Mouse (Mus musculus): ENCODE results near the gene Gm7356. TPM values are rescaled to one million over a fixed set of nuclear protein-coding genes. Genes with fewer than 3 reads are reported as not detected.

Gene Gm7356
- polyA plus RNA-seq (2014; fragmentation: Illumina TruSeq; extraction: RNeasy Lipid Tissue Mini Kit (QIAGEN cat#74804); ENCODE audit: low replicate concordance) = not detected

GRCm38 (mm10) chr17:14003604-14004003, at the start of gene Gm7356:
Gene Gm7356, minus strand, starts transcription at chr17:14003704.

Other genes with a start within 250 kb of the Gm7356 start
- gene Afdn, start 243.2 kb downstream of the Gm7356 start, polyA plus RNA-seq (2014; fragmentation: Illumina TruSeq; extraction: RNeasy Lipid Tissue Mini Kit (QIAGEN cat#74804); ENCODE audit: low replicate concordance) = 149 TPM
- gene Tcte2, start 241.9 kb downstream of the Gm7356 start, polyA plus RNA-seq (2014; fragmentation: Illumina TruSeq; extraction: RNeasy Lipid Tissue Mini Kit (QIAGEN cat#74804); ENCODE audit: low replicate concordance) = not detected
- 0.26 TPM for gene Gm7168, start 55.3 kb downstream of the Gm7356 start, polyA plus RNA-seq (2014; fragmentation: Illumina TruSeq; extraction: RNeasy Lipid Tissue Mini Kit (QIAGEN cat#74804); ENCODE audit: low replicate concordance)
- not detected for gene Gm7358, start 55.8 kb upstream of the Gm7356 start, polyA plus RNA-seq (2014; fragmentation: Illumina TruSeq; extraction: RNeasy Lipid Tissue Mini Kit (QIAGEN cat#74804); ENCODE audit: low replicate concordance)
- gene Dact2, start 200.6 kb upstream of the Gm7356 start, polyA plus RNA-seq (2014; fragmentation: Illumina TruSeq; extraction: RNeasy Lipid Tissue Mini Kit (QIAGEN cat#74804); ENCODE audit: low replicate concordance) = 0.37 TPM

Measured in small intestine, adult 10 weeks (tissue).